Mouse (Mus musculus) kidney, embryonic 15.5 days (tissue): ENCODE measurements at regions not wholly inside any gene's neighbourhood (a gene's known extent, or its start where the extent isn't known, plus 50 kb on each side); places are given as distances from the start of the nearest gene placed in this dataset.

Source experiments
- ATAC-seq: fragments of 200-750 bp; cut with Nextera tagmentation; replicated peaks from 2 replicates; pipeline ENCODE4 v1.8.0; 2017; ENCODE audit warnings: moderate TSS enrichment; ENCODE audit not compliant: low FRiP score
- H3K27ac ChIP-seq: fragments of 300-500 bp; sonication (generic); 2 replicates; pipeline ENCODE4 v1.5.1; 2015; ENCODE audit warnings: mild to moderate bottlenecking, inconsistent platforms
- H3K27me3 ChIP-seq: fragments of 300-500 bp; sonication (generic); 2 replicates; pipeline ENCODE4 v1.6.1; 2015; ENCODE audit warnings: inconsistent platforms
- H3K36me3 ChIP-seq: fragments of 300-500 bp; sonication (generic); 2 replicates; pipeline ENCODE4 v1.6.1; 2015; ENCODE audit warnings: inconsistent platforms
- H3K4me1 ChIP-seq: fragments of 300-500 bp; sonication (generic); 2 replicates; pipeline ENCODE4 v1.6.1; 2015; ENCODE audit warnings: inconsistent platforms
- H3K4me2 ChIP-seq: fragments of 300-500 bp; sonication (generic); 2 replicates; pipeline ENCODE4 v1.6.1; 2015; ENCODE audit warnings: moderate library complexity, mild to moderate bottlenecking, inconsistent platforms
- H3K4me3 ChIP-seq: fragments of 300-500 bp; sonication (generic); replicated peaks from 2 replicates; pipeline ENCODE4 v1.5.1; 2015; ENCODE audit warnings: mild to moderate bottlenecking, inconsistent platforms
- H3K9ac ChIP-seq: fragments of 300-500 bp; sonication (generic); 2 replicates; pipeline ENCODE4 v1.6.1; 2015; ENCODE audit warnings: mild to moderate bottlenecking, inconsistent platforms
- H3K9me3 ChIP-seq: fragments of 300-500 bp; sonication (generic); replicated peaks from 2 replicates; pipeline ENCODE4 v1.6.1; 2016; ENCODE audit warnings: inconsistent platforms
- WGBS: fragments of 180-500 bp; shearing (Covaris S2); methylation state at CpG from one replicate; pipeline ENCODE4 v1.1.7; 2015; ENCODE audit warnings: mixed read lengths; 5-methylcytosine and 5-hydroxymethylcytosine counted together

GRCm38 (mm10) chr16:55612873-55613272, 225.8 kb downstream of the Nfkbiz start:
- Histone ChIP-seq H3K9ac (no peak overlapping the region), H3K27ac (no peak overlapping the region), H3K4me3 (no peak overlapping the region), H3K4me1 (no peaks in the 10 kb centered on the region), H3K9me3 (no peaks in the 10 kb centered on the region), H3K4me2 (no peak overlapping the region), H3K36me3 (no peaks in the 10 kb centered on the region), H3K27me3 (no peaks in the 10 kb centered on the region)
- 72% methylated on average over 3 of the region's 3 CpGs for WGBS
- ATAC-seq, result no peak

GRCm38 (mm10) chr16:55612001-55612400, 226.7 kb downstream of the Nfkbiz start:
- H3K27me3 ChIP-seq, result no peaks in the 10 kb centered on the region
- H3K4me2 ChIP-seq, result no peak overlapping the region
- no peaks in the 10 kb centered on the region for H3K36me3 ChIP-seq
- no peak for ATAC-seq
- no peaks in the 10 kb centered on the region for H3K4me1 ChIP-seq
- 80% methylated on average over 5 of the region's 5 CpGs for WGBS
- H3K9me3 ChIP-seq, result no peaks in the 10 kb centered on the region
- no peak overlapping the region for H3K27ac ChIP-seq
- H3K4me3 ChIP-seq, result no peak overlapping the region
- no peak overlapping the region for H3K9ac ChIP-seq

GRCm38 (mm10) chr16:55611172-55611571, 227.5 kb downstream of the Nfkbiz start:
- no peaks in the 10 kb centered on the region for H3K4me1 ChIP-seq
- 77% methylated on average over 3 of the region's 3 CpGs for WGBS
- H3K27ac ChIP-seq, result no peak overlapping the region
- H3K27me3 ChIP-seq, result no peaks in the 10 kb centered on the region
- no peak overlapping the region for H3K4me3 ChIP-seq
- H3K4me2 ChIP-seq, result no peak overlapping the region
- no peak for ATAC-seq
- H3K36me3 ChIP-seq, result no peaks in the 10 kb centered on the region
- H3K9ac ChIP-seq, result no peak overlapping the region
- H3K9me3 ChIP-seq, result no peaks in the 10 kb centered on the region

- no peak for ATAC-seq
- Histone ChIP-seq H3K27me3 (no peaks in the 10 kb centered on the region), H3K4me3 (no peak overlapping the region), H3K9ac (no peak overlapping the region), H3K36me3 (no peaks in the 10 kb centered on the region), H3K27ac (no peak overlapping the region), H3K9me3 (no peaks in the 10 kb centered on the region), H3K4me2 (no peak overlapping the region), H3K4me1 (no peaks in the 10 kb centered on the region)
- WGBS, result 88% methylated on average over 3 of the region's 3 CpGs
Measured at GRCm38 (mm10) chr16:55608361-55608760, 230.3 kb downstream of the Nfkbiz start.

- H3K4me1 ChIP-seq, result no peaks in the 10 kb centered on the region
- no peaks in the 10 kb centered on the region for H3K36me3 ChIP-seq
- no peaks in the 10 kb centered on the region for H3K9me3 ChIP-seq
- H3K27me3 ChIP-seq, result no peaks in the 10 kb centered on the region
- H3K9ac ChIP-seq, result no peak overlapping the region
- H3K4me3 ChIP-seq, result no peak overlapping the region
- WGBS, result 85% methylated on average over 7 of the region's 7 CpGs
- H3K27ac ChIP-seq, result no peak overlapping the region
- ATAC-seq, result no peak
- no peak overlapping the region for H3K4me2 ChIP-seq
Measured at GRCm38 (mm10) chr16:55606447-55607239, 232.1 kb downstream of the Nfkbiz start.

- Histone ChIP-seq H3K4me2 (no peak overlapping the region), H3K4me1 (no peaks in the 10 kb centered on the region), H3K9ac (no peak overlapping the region), H3K36me3 (no peaks in the 10 kb centered on the region), H3K9me3 (no peaks in the 10 kb centered on the region), H3K4me3 (no peak overlapping the region), H3K27me3 (no peaks in the 10 kb centered on the region), H3K27ac (no peak overlapping the region)
- 56% methylated on average over 2 of the region's 2 CpGs for WGBS
- ATAC-seq, result no peak
Measured at GRCm38 (mm10) chr16:55603611-55604010, 235.1 kb downstream of the Nfkbiz start.

- no peaks in the 10 kb centered on the region for H3K9me3 ChIP-seq
- H3K4me2 ChIP-seq, result no peak overlapping the region
- H3K36me3 ChIP-seq, result no peaks in the 10 kb centered on the region
- no peak for ATAC-seq
- no peak overlapping the region for H3K4me3 ChIP-seq
- H3K27me3 ChIP-seq, result no peaks in the 10 kb centered on the region
- WGBS, result 83% methylated on average over 1 of the region's 1 CpGs
- no peak overlapping the region for H3K9ac ChIP-seq
- H3K27ac ChIP-seq, result no peak overlapping the region
- H3K4me1 ChIP-seq, result no peaks in the 10 kb centered on the region
Measured at GRCm38 (mm10) chr16:55589382-55589956, 249.2 kb downstream of the Nfkbiz start.

- Histone ChIP-seq H3K4me1 (no peaks in the 10 kb centered on the region), H3K9ac (no peak overlapping the region), H3K9me3 (no peaks in the 10 kb centered on the region), H3K4me3 (no peak overlapping the region), H3K4me2 (no peak overlapping the region), H3K27me3 (no peaks in the 10 kb centered on the region), H3K27ac (no peak overlapping the region), H3K36me3 (no peaks in the 10 kb centered on the region)
- ATAC-seq, result no peak
- WGBS, result 88% methylated on average over 6 of the region's 6 CpGs
Measured at GRCm38 (mm10) chr16:55587138-55587537, 251.6 kb downstream of the Nfkbiz start.

GRCm38 (mm10) chr16:55582906-55583305, 255.8 kb downstream of the Nfkbiz start:
- Histone ChIP-seq H3K9ac (no peak overlapping the region), H3K27me3 (no peaks in the 10 kb centered on the region), H3K4me2 (no peak overlapping the region), H3K4me1 (no peaks in the 10 kb centered on the region), H3K4me3 (no peak overlapping the region), H3K36me3 (no peaks in the 10 kb centered on the region), H3K27ac (no peak overlapping the region), H3K9me3 (no peaks in the 10 kb centered on the region)
- 66% methylated on average over 3 of the region's 3 CpGs for whole genome bisulfite sequencing
- ATAC-seq, result no peak

- Histone ChIP-seq H3K4me3 (no peak overlapping the region), H3K27ac (no peak overlapping the region)
- ATAC-seq, result no peak
Measured at GRCm38 (mm10) chr16:55582029-55582428, 256.7 kb downstream of the Nfkbiz start.

GRCm38 (mm10) chr16:55580827-55581226, 257.9 kb downstream of the Nfkbiz start:
- no peaks in the 10 kb centered on the region for H3K27me3 ChIP-seq
- no peaks in the 10 kb centered on the region for H3K4me1 ChIP-seq
- no peaks in the 10 kb centered on the region for H3K36me3 ChIP-seq
- ATAC-seq, result no peak
- no peaks in the 10 kb centered on the region for H3K9me3 ChIP-seq
- H3K9ac ChIP-seq, result no peak overlapping the region
- H3K4me2 ChIP-seq, result no peak overlapping the region
- no peak overlapping the region for H3K27ac ChIP-seq
- no peak overlapping the region for H3K4me3 ChIP-seq
- 82% methylated on average over 4 of the region's 4 CpGs for WGBS

More at GRCm38 (mm10) chr16:55582029-55582428, 256.7 kb downstream of the Nfkbiz start:
- Histone ChIP-seq H3K4me1 (no peaks in the 10 kb centered on the region), H3K9me3 (no peaks in the 10 kb centered on the region), H3K4me2 (no peak overlapping the region), H3K36me3 (no peaks in the 10 kb centered on the region), H3K9ac (no peak overlapping the region), H3K27me3 (no peaks in the 10 kb centered on the region)
- WGBS, result 79% methylated on average over 7 of the region's 7 CpGs

- Histone ChIP-seq H3K4me2 (no peak overlapping the region), H3K9me3 (no peaks in the 10 kb centered on the region), H3K27ac (no peak overlapping the region), H3K4me1 (no peaks in the 10 kb centered on the region), H3K4me3 (no peak overlapping the region), H3K9ac (no peak overlapping the region), H3K36me3 (no peaks in the 10 kb centered on the region), H3K27me3 (no peaks in the 10 kb centered on the region)
- WGBS, result 85% methylated on average over 5 of the region's 5 CpGs
- no peak for ATAC-seq
Measured at GRCm38 (mm10) chr16:55578686-55579085, 260.0 kb downstream of the Nfkbiz start.
